Mouse (Mus musculus) testis, adult 2 months (tissue): ENCODE data around the gene Fam131a. TPM values are rescaled to one million over a fixed set of nuclear protein-coding genes. Genes with fewer than 3 reads are reported as not detected.

Experiments
- H3K27ac ChIP-seq: fragments of 200-500 bp; 2 replicates; pipeline ENCODE4 v1.5.1; 2012; ENCODE audit warnings: low read depth, low read length; ENCODE audit not compliant: control insufficient read depth, insufficient read depth
- H3K27me3 ChIP-seq: fragments of 200-500 bp; 2 replicates; pipeline ENCODE4 v1.6.1; 2012; ENCODE audit warnings: mild to moderate bottlenecking, low read length, moderate library complexity; ENCODE audit not compliant: control insufficient read depth, insufficient read depth
- H3K36me3 ChIP-seq: fragments of 200-500 bp; 2 replicates; pipeline ENCODE4 v1.6.1; 2012; ENCODE audit warnings: mild to moderate bottlenecking, low read length; ENCODE audit not compliant: control insufficient read depth, insufficient read depth
- H3K4me1 ChIP-seq: fragments of 200-500 bp; 2 replicates; pipeline ENCODE4 v1.6.1; 2012; ENCODE audit warnings: low read length; ENCODE audit not compliant: control insufficient read depth, insufficient read depth
- H3K4me3 ChIP-seq: fragments of 200-500 bp; 2 replicates; pipeline ENCODE4 v1.5.1; 2012; ENCODE audit warnings: low read depth, mild to moderate bottlenecking, low read length, moderate library complexity, mixed read lengths; ENCODE audit not compliant: control insufficient read depth
- CTCF ChIP-seq: fragments of 200-500 bp; IDR thresholded peaks from 2 replicates; pipeline ENCODE4 v1.5.1; 2012; ENCODE audit warnings: low read depth, mild to moderate bottlenecking, inconsistent platforms, low read length, moderate library complexity; ENCODE audit not compliant: control insufficient read depth, insufficient read depth, insufficient replicate concordance
- POLR2A ChIP-seq: fragments of 200-500 bp; IDR thresholded peaks from 2 replicates; pipeline ENCODE4 v1.6.1; 2012; ENCODE audit warnings: low read depth, mild to moderate bottlenecking, inconsistent platforms, low read length, moderate library complexity; ENCODE audit not compliant: control insufficient read depth
- polyA plus RNA-seq: library from polyadenylated mRNA; depleted of rRNA; stranded (reverse); fragments of >200 nt; gene quantifications from 2 replicates; pipeline ENCODE4 v1.2.3, GENCODE M21; 2012

The Fam131a gene
- polyA plus RNA-seq, 1 experiment, result 102 TPM

GRCm38 (mm10) chr16:20706407-20707055, 13.5 kb downstream of the Fam131a start:
- no peaks in the 10 kb centered on the region for H3K27me3 ChIP-seq
- no peaks in the 10 kb centered on the region for H3K36me3 ChIP-seq
- peak overlapping the region; percentile 45; the same call in 1 of the 2 replicates for H3K27ac ChIP-seq
- H3K4me1 ChIP-seq, result peaks cover 9% of the 10 kb centered on the region
- H3K4me3 ChIP-seq, result no peak overlapping the region
- no peak for TF ChIP-seq POLR2A
- no peak for TF ChIP-seq CTCF

- no peaks in the 10 kb centered on the region for H3K27me3 ChIP-seq
- H3K27ac ChIP-seq, result no peak overlapping the region
- TF ChIP-seq POLR2A (no peak), CTCF (no peak)
- H3K36me3 ChIP-seq, result no peaks in the 10 kb centered on the region
- H3K4me1 ChIP-seq, result peaks cover 2% of the 10 kb centered on the region
- H3K4me3 ChIP-seq, result no peak overlapping the region
These were observed 15.3 kb downstream of the Fam131a start for GRCm38 (mm10) chr16:20708220-20708938.

GRCm38 (mm10) chr16:20708939-20709734, 16.1 kb downstream of the Fam131a start:
- TF ChIP-seq CTCF (peak; percentile 39), POLR2A (no peak)
- H3K27me3 ChIP-seq, result no peaks in the 10 kb centered on the region
- H3K36me3 ChIP-seq, result no peaks in the 10 kb centered on the region
- H3K4me1 ChIP-seq, result peaks cover 2% of the 10 kb centered on the region
- no peak overlapping the region for H3K27ac ChIP-seq
- H3K4me3 ChIP-seq, result no peak overlapping the region

GRCm38 (mm10) chr16:20710370-20710769, 17.3 kb downstream of the Fam131a start:
- H3K4me1 ChIP-seq, result peaks cover 2% of the 10 kb centered on the region

DNA sequence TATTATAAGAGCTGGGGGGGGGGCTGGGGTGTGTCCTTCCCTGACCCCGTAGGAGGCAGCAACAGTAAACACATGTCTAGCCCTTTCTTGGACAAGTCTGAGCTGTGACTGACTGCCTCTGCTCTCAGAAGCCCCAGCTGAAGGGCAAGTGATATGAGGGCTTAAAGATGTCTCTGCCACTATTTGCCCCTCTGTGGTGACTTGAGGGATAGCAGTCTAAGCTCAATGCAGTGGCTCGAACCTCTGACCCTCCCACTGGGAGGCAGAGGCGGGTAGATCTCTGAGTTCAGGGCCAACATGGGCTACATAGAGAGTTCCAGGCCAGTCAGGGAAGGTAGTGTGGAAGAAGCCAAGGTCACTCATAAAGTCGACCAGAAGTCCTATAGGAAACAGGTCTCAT, 17.8 kb downstream of the Fam131a start:
- Histone ChIP-seq H3K4me3 (no peak overlapping the region), H3K36me3 (no peaks in the 10 kb centered on the region), H3K27me3 (no peaks in the 10 kb centered on the region), H3K27ac (no peak overlapping the region), H3K4me1 (peaks cover 4% of the 10 kb centered on the region)
- no peak for TF ChIP-seq CTCF
- no peak for TF ChIP-seq POLR2A

More at GRCm38 (mm10) chr16:20710370-20710769, 17.3 kb downstream of the Fam131a start:
- no peaks in the 10 kb centered on the region for H3K27me3 ChIP-seq
- H3K27ac ChIP-seq, result no peak overlapping the region
- TF ChIP-seq POLR2A (no peak), CTCF (no peak)
- H3K36me3 ChIP-seq, result no peaks in the 10 kb centered on the region
- no peak overlapping the region for H3K4me3 ChIP-seq

DNA sequence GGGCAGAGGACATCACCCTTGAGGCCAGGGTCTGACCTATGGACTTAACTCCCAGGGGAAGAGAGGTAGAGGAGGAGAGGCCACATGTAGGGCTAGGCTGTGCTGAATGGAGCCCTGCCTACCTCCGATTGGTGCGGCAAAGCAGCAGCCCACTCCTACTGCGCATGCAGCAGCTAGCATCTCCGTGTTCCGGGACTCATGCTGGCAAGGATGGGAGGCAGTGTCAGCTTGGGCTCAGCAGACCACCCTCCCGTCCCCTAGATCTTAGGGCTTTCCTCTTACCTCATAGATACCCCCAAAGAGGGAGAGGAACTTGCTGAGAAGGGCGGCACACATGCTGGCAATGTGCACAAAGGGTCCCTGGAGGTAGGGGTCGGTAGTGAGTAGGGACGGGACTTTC, 19.1 kb downstream of the Fam131a start:
- TF ChIP-seq POLR2A, result no peak
- no peak for TF ChIP-seq CTCF
- Histone ChIP-seq H3K36me3 (no peaks in the 10 kb centered on the region), H3K4me1 (peaks cover 10% of the 10 kb centered on the region)

GRCm38 (mm10) chr16:20712889-20713288, 19.8 kb downstream of the Fam131a start:
- Histone ChIP-seq H3K27me3 (no peaks in the 10 kb centered on the region), H3K27ac (no peak overlapping the region), H3K4me3 (no peak overlapping the region), H3K36me3 (no peaks in the 10 kb centered on the region), H3K4me1 (peaks cover 8% of the 10 kb centered on the region)
- TF ChIP-seq CTCF (no peak), POLR2A (no peak; the same call in 1 of the 2 replicates)

More for the DNA sequence above, 19.1 kb downstream of the Fam131a start:
- no peaks in the 10 kb centered on the region for H3K27me3 ChIP-seq
- H3K27ac ChIP-seq, result no peak overlapping the region
- no peak overlapping the region for H3K4me3 ChIP-seq
